Comparison of ENCODE assay signal across 11 mouse cellular contexts in the genomic region with DNA sequence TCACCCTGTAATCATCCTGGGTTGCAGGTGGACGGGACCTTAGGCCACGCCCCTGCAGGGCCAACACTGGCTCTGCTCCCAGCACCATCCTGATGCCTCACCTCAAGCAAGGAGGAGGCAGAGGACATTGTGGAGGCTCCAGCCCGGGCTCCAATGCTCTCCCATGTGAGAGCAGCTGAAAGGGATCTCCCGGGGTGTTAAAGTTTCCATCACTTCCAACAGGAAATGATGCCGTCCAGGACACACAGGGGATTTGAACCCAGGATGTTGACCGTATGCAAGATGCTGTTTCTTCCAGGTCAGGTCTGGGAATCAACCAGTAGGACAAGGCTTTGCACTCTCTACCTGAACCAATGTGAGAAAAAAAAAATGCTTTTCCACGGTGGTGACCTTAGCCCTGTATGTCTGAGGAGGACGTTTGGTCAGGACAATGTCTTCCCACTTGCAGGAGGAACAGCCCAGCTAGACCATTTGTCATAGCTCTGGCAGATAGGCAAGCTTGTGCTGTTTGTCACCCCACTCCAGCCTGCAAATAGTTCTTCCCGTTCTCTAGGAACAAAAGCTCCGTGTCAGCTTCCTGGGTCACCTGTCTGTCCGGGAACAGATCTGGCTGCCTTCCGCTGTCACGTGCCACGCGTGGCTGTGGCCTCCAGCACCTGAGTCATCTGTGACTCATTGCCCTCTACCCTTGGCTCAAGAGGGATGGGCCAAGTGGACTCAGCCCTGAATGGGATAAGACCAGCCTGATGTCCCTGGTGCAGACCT. TPM values are rescaled to one million over a fixed set of nuclear protein-coding genes. Genes with fewer than 3 reads are reported as not detected.
DNase-seq lines count a peak whose midpoint lies in the region; ATAC-seq lines count a peak whose summit lies in the region.
"Had no signal": no experiment of that assay in that cellular context is flagged by ENCODE, and none has a peak within 500 bp of the region (broad histone marks: within the 10 kb centered on the region; RNA-seq: fewer than 3 reads in every experiment).

No protein-coding gene starts in this region.

- no peak overlapping the region for H3K9ac ChIP-seq in kidney, embryonic 14.5 days (ENCODE audit: low read depth, low read length)
- no peak overlapping the region for H3K9ac ChIP-seq in intestine, embryonic 14.5 days (ENCODE audit: low read length)
- H3K9ac ChIP-seq: liver, embryonic 14.5 days had no signal

- H3K4me2 ChIP-seq in kidney, embryonic 14.5 days (replicated peaks; ENCODE audit: low read depth, low read length) = no peak overlapping the region
- H3K4me2 ChIP-seq in intestine, embryonic 14.5 days (ENCODE audit: low read length) = no peak overlapping the region

- WGBS in kidney, embryonic 14.5 days = 65% methylated on average over 15 of the region's 15 CpGs
- WGBS in intestine, embryonic 14.5 days = 64% methylated on average over 15 of the region's 15 CpGs
- WGBS in limb, embryonic 10.5 days = 80% methylated on average over 15 of the region's 15 CpGs

- 0 out of 2 replicates have a peak, but pooled peaks cover 7% of the 10 kb centered on the region for H3K4me1 ChIP-seq in kidney, embryonic 14.5 days (ENCODE audit: control insufficient read depth, insufficient read depth, low read length)
- H3K4me1 ChIP-seq in intestine, embryonic 14.5 days (replicated peaks; ENCODE audit: control insufficient read depth, insufficient read depth, low read length) = peaks cover 5% of the 10 kb centered on the region; the same call in 1 of the 2 replicates
- H3K4me1 ChIP-seq in limb, embryonic 10.5 days = peaks cover 15% of the 10 kb centered on the region

- H3K4me3 ChIP-seq in kidney, embryonic 14.5 days (ENCODE audit: low read length) = no peak overlapping the region
- no peak overlapping the region for H3K4me3 ChIP-seq in intestine, embryonic 14.5 days (ENCODE audit: low read depth, low read length)
- H3K4me3 ChIP-seq in limb, embryonic 10.5 days = no peak overlapping the region

- no peaks in the 10 kb centered on the region for H3K27me3 ChIP-seq in kidney, embryonic 14.5 days (ENCODE audit: control insufficient read depth, insufficient read depth, low read length)
- H3K27me3 ChIP-seq in intestine, embryonic 14.5 days (replicated peaks; ENCODE audit: control insufficient read depth, insufficient read depth, low read length) = no peaks in the 10 kb centered on the region
- H3K27me3 ChIP-seq in limb, embryonic 10.5 days (ENCODE audit: low read depth, poor library complexity, severe bottlenecking) = no peaks in the 10 kb centered on the region

- no peak for ATAC-seq in kidney, embryonic 14.5 days (ENCODE audit: low FRiP score, low TSS enrichment)
- peak; percentile 47; the same call in 1 of the 2 replicates for ATAC-seq in intestine, embryonic 14.5 days (replicated peaks; ENCODE audit: low FRiP score, low TSS enrichment, low read depth)
- ATAC-seq: hindbrain, embryonic 16.5 days had no signal

- H3K36me3 ChIP-seq in kidney, embryonic 14.5 days (ENCODE audit: control insufficient read depth, insufficient read depth, low read length) = no peaks in the 10 kb centered on the region
- H3K36me3 ChIP-seq in intestine, embryonic 14.5 days (ENCODE audit: control insufficient read depth, insufficient read depth, low read length) = no peaks in the 10 kb centered on the region
- H3K36me3 ChIP-seq in limb, embryonic 10.5 days = no peaks in the 10 kb centered on the region

- no peak overlapping the region for H3K27ac ChIP-seq in kidney, embryonic 14.5 days (ENCODE audit: low read depth, low read length)
- no peak overlapping the region for H3K27ac ChIP-seq in intestine, embryonic 14.5 days (ENCODE audit: low read depth)
- no peak overlapping the region for H3K27ac ChIP-seq in limb, embryonic 10.5 days
- H3K27ac ChIP-seq: liver, embryonic 14.5 days had no signal

- DNase-seq in kidney, adult 11 months = peak; percentile 45
- DNase-seq in urinary bladder, postnatal 14 days (ENCODE audit: low spot score) = peak; percentile 53
- no peak for DNase-seq in urinary bladder, adult 2 months (ENCODE audit: low spot score)
- no peak for DNase-seq in intestine, embryonic 14.5 days (ENCODE audit: low spot score)
- DNase-seq in ovary, postnatal 36 days (ENCODE audit: low spot score) = no peak
- DNase-seq in thymus, postnatal 0 days (ENCODE audit: low spot score) = no peak
- DNase-seq in limb, embryonic 10.5 days (ENCODE audit: low spot score) = no peak
- DNase-seq: gastrocnemius, postnatal 10 days had no signal

- H3K9me3 ChIP-seq in kidney, embryonic 14.5 days (ENCODE audit: control insufficient read depth, low read length) = no peaks in the 10 kb centered on the region
- H3K9me3 ChIP-seq in intestine, embryonic 14.5 days (ENCODE audit: control insufficient read depth, low read length) = no peaks in the 10 kb centered on the region
- no peaks in the 10 kb centered on the region for H3K9me3 ChIP-seq in limb, embryonic 10.5 days (replicated peaks)

RNA-seq across cellular contexts. Expression of gene Vegfa, which starts 28.3 kb away (rescaled TPM):
- polyA plus RNA-seq in kidney, embryonic 14.5 days (2014; fragmentation: Nextera tagmentation; extraction: Ambion mirVana) = 8.2 and 10.1 TPM in 2 replicates
- 98.3 and 138 TPM in 2 replicates for polyA plus RNA-seq in urinary bladder, adult 2 months (2012; rRNA removed)
- 5.2 and 6.5 TPM in 2 replicates for polyA plus RNA-seq in intestine, embryonic 14.5 days (2014; fragmentation: Nextera tagmentation; extraction: Ambion mirVana)
- polyA plus RNA-seq in thymus, postnatal 0 days (2015; fragmentation: Nextera tagmentation; extraction: Ambion mirVana) = 1.1 and 1.3 TPM in 2 replicates
- 2.0 and 3.1 TPM in 2 replicates for polyA plus RNA-seq in limb, embryonic 10.5 days (2016; fragmentation: Nextera tagmentation; extraction: Ambion mirVana)

Comparison
In these comparisons a context has a peak if more than half of its experiments do, and no peak if none do; other contexts are left out.
1. DNase-seq: peak in kidney, adult 11 months (single experiment) and urinary bladder, postnatal 14 days (single experiment); none in urinary bladder, adult 2 months (single experiment), intestine, embryonic 14.5 days (single experiment), ovary, postnatal 36 days (single experiment), thymus, postnatal 0 days (single experiment) and limb, embryonic 10.5 days (single experiment).